8 mouse cellular contexts compared by ENCODE assay signal in genomic region chr17:44778141-44778540, GRCm38 (mm10). TPM values are rescaled to one million over a fixed set of nuclear protein-coding genes. Genes with fewer than 3 reads are reported as not detected.
DNase-seq lines count a peak whose midpoint lies in the region; ATAC-seq and TF ChIP-seq lines count a peak whose summit lies in the region.

No protein-coding gene starts in this region.

- DNase-seq in heart, postnatal 0 days (ENCODE audit: low spot score), result no peak
- no peak for DNase-seq in heart, adult 9 months (ENCODE audit: low spot score in 2 of 2)
- no peak for DNase-seq in thymus, adult 2 months
- DNase-seq in c-Kit-positive CD71-positive TER-119-positive erythroid progenitor cells, embryonic 14.5 days (ENCODE audit: low spot score), result no peak

- H3K4me1 ChIP-seq in heart, postnatal 0 days (ENCODE audit: control insufficient read depth, insufficient read depth), result no peaks in the 10 kb centered on the region; the same call in 1 of the 2 replicates
- peaks cover 27% of the 10 kb centered on the region for H3K4me1 ChIP-seq in bone marrow macrophage, adult 2 months (ENCODE audit: control insufficient read depth, insufficient read depth, low read length)
- H3K4me1 ChIP-seq in hindbrain, embryonic 15.5 days (replicated peaks), result peaks cover 12% of the 10 kb centered on the region
- peaks cover 6% of the 10 kb centered on the region for H3K4me1 ChIP-seq in midbrain, embryonic 16.5 days (ENCODE audit: control insufficient read depth, insufficient read depth, low read length)
- no peaks in the 10 kb centered on the region for H3K4me1 ChIP-seq in thymus, adult 2 months (replicated peaks; ENCODE audit: control insufficient read depth, insufficient read depth, low read length)

- no peak overlapping the region for H3K9ac ChIP-seq in heart, postnatal 0 days (replicated peaks; ENCODE audit: low read depth, low read length)
- peak overlapping the region; percentile 96 for H3K9ac ChIP-seq in hindbrain, embryonic 15.5 days
- H3K9ac ChIP-seq in midbrain, embryonic 16.5 days (ENCODE audit: low read depth, low read length), result peak overlapping the region; percentile 97; the same call in 1 of the 2 replicates

- H3K27ac ChIP-seq in heart, postnatal 0 days (ENCODE audit: low read depth), result no peak overlapping the region
- H3K27ac ChIP-seq in bone marrow macrophage, adult 2 months (ENCODE audit: insufficient read depth, low read depth, low read length), result no peak overlapping the region
- H3K27ac ChIP-seq in hindbrain, embryonic 15.5 days (replicated peaks), result 0 out of 2 replicates have a peak overlapping the region, but pooled peaks have one; percentile 96
- no peak overlapping the region for H3K27ac ChIP-seq in midbrain, embryonic 16.5 days (ENCODE audit: low read length)
- H3K27ac ChIP-seq in thymus, adult 2 months (ENCODE audit: control insufficient read depth, insufficient read depth, low read length), result no peak overlapping the region

- TF ChIP-seq EP300 in heart, postnatal 0 days (IDR thresholded peaks at IDR 0.05; ENCODE audit: low read depth), result no peak

- ATAC-seq in heart, postnatal 0 days (ENCODE audit: insufficient read depth, low read depth), result no peak
- no peak for ATAC-seq in hindbrain, embryonic 15.5 days (ENCODE audit: low FRiP score, low read depth)
- no peak for ATAC-seq in midbrain, embryonic 16.5 days
- no peak for ATAC-seq in granulocyte monocyte progenitor cell, adult 5-6 weeks (replicated peaks; ENCODE audit: poor library complexity, severe bottlenecking)

- H3K4me2 ChIP-seq in heart, postnatal 0 days (ENCODE audit: low read depth, low read length), result peak overlapping the region; percentile 82
- H3K4me2 ChIP-seq in hindbrain, embryonic 15.5 days, result peak overlapping the region; percentile 80
- H3K4me2 ChIP-seq in midbrain, embryonic 16.5 days (ENCODE audit: low read length), result peak overlapping the region; percentile 72

- TF ChIP-seq CTCF in heart, postnatal 0 days (IDR thresholded peaks at IDR 0.05; ENCODE audit: low read depth), result no peak
- no peak for TF ChIP-seq CTCF in bone marrow macrophage, adult 2 months (IDR thresholded peaks at IDR 0.05; ENCODE audit: low read depth, low read length)
- no peak for TF ChIP-seq CTCF in thymus, adult 2 months (IDR thresholded peaks at IDR 0.05; ENCODE audit: borderline replicate concordance, control insufficient read depth, extremely low read depth, insufficient read depth, low read length, poor library complexity)

- H3K27me3 ChIP-seq in heart, postnatal 0 days (ENCODE audit: control insufficient read depth, insufficient read depth, low read length), result no peaks in the 10 kb centered on the region
- H3K27me3 ChIP-seq in hindbrain, embryonic 15.5 days, result no peaks in the 10 kb centered on the region
- H3K27me3 ChIP-seq in midbrain, embryonic 16.5 days (ENCODE audit: control insufficient read depth, insufficient read depth, low read depth, low read length), result no peaks in the 10 kb centered on the region
- H3K27me3 ChIP-seq in thymus, adult 2 months (ENCODE audit: control insufficient read depth, insufficient read depth, low read length), result no peaks in the 10 kb centered on the region

- TF ChIP-seq POLR2A in bone marrow macrophage, adult 2 months (IDR thresholded peaks at IDR 0.05; ENCODE audit: borderline replicate concordance, low read depth, low read length), result no peak
- TF ChIP-seq POLR2A in thymus, adult 2 months (IDR thresholded peaks at IDR 0.05; ENCODE audit: control insufficient read depth, extremely low read depth, insufficient read depth, low read length, poor library complexity), result no peak

- 69% methylated on average over 5 of the region's 5 CpGs for WGBS in heart, postnatal 0 days
- 62% methylated on average over 5 of the region's 5 CpGs for WGBS in hindbrain, embryonic 15.5 days
- 69% methylated on average over 5 of the region's 5 CpGs for WGBS in midbrain, embryonic 16.5 days
- 84% methylated on average over 5 of the region's 5 CpGs for WGBS in thymus, adult 2 months

- peak overlapping the region; percentile 95; the same call in 1 of the 2 replicates for H3K4me3 ChIP-seq in heart, postnatal 0 days (ENCODE audit: low read depth, low read length)
- peak overlapping the region; percentile 36; the same call in 1 of the 2 replicates for H3K4me3 ChIP-seq in bone marrow macrophage, adult 2 months (ENCODE audit: insufficient read depth, low read length)
- H3K4me3 ChIP-seq in hindbrain, embryonic 15.5 days, result peak overlapping the region; percentile 94
- peak overlapping the region; percentile 89 for H3K4me3 ChIP-seq in midbrain, embryonic 16.5 days (ENCODE audit: low read depth, low read length)
- H3K4me3 ChIP-seq in thymus, adult 2 months (ENCODE audit: control insufficient read depth, insufficient read depth, low read length), result no peak overlapping the region

- no peaks in the 10 kb centered on the region for H3K36me3 ChIP-seq in heart, postnatal 0 days (replicated peaks; ENCODE audit: control insufficient read depth, insufficient read depth, low read length)
- no peaks in the 10 kb centered on the region for H3K36me3 ChIP-seq in hindbrain, embryonic 15.5 days
- H3K36me3 ChIP-seq in midbrain, embryonic 16.5 days (ENCODE audit: control insufficient read depth, insufficient read depth, low read length), result no peaks in the 10 kb centered on the region
- no peaks in the 10 kb centered on the region for H3K36me3 ChIP-seq in thymus, adult 2 months (ENCODE audit: control insufficient read depth, insufficient read depth, low read length)

- no peaks in the 10 kb centered on the region for H3K9me3 ChIP-seq in heart, postnatal 0 days (replicated peaks; ENCODE audit: control insufficient read depth, low read length)
- H3K9me3 ChIP-seq in hindbrain, embryonic 15.5 days, result no peaks in the 10 kb centered on the region
- H3K9me3 ChIP-seq in midbrain, embryonic 16.5 days (replicated peaks; ENCODE audit: control insufficient read depth, low read length, poor library complexity, severe bottlenecking), result no peaks in the 10 kb centered on the region

RNA-seq across cellular contexts. Expression of gene Supt3, which starts 1.2 kb away (rescaled TPM):
- 4.3 and 7.2 TPM in 2 replicates for total RNA-seq in heart, postnatal 0 days (2014; rRNA removed; ENCODE audit: low replicate concordance)
- 19.5 and 20.0 TPM in 2 replicates for polyA plus RNA-seq in heart, postnatal 0 days (2015; fragmentation: Nextera tagmentation; extraction: Ambion mirVana)
- polyA plus RNA-seq in bone marrow macrophage, adult 2 months (2012; ENCODE audit: insufficient read depth, insufficient read length, missing spikeins), result 14.5 and 15.4 TPM in 2 replicates
- polyA plus RNA-seq in hindbrain, embryonic 15.5 days (2015; fragmentation: Nextera tagmentation; extraction: Ambion mirVana), result 21.2 and 24.1 TPM in 2 replicates
- polyA plus RNA-seq in midbrain, embryonic 16.5 days (2015; fragmentation: Nextera tagmentation; extraction: Ambion mirVana), result 20.6 and 21.8 TPM in 2 replicates
- polyA plus RNA-seq in thymus, adult 2 months (2012; rRNA removed), result 4.5 and 4.8 TPM in 2 replicates
- 27.0 and 27.8 TPM in 2 replicates for total RNA-seq in granulocyte monocyte progenitor cell, adult 5-6 weeks (2014; fragmentation: Nextera tagmentation)
- 13.5 and 17.0 TPM in 2 replicates for total RNA-seq in granulocyte monocyte progenitor cell, adult 5-6 weeks (2017)

RNA-seq across cellular contexts. Expression of gene Runx2, which starts 36.5 kb away (rescaled TPM):
- total RNA-seq in heart, postnatal 0 days (2014; rRNA removed; ENCODE audit: low replicate concordance), result 0.08 TPM in 1 of 2 replicates, not detected in the other
- polyA plus RNA-seq in heart, postnatal 0 days (2015; fragmentation: Nextera tagmentation; extraction: Ambion mirVana), result 0.04 and 0.10 TPM in 2 replicates
- polyA plus RNA-seq in bone marrow macrophage, adult 2 months (2012; ENCODE audit: insufficient read depth, insufficient read length, missing spikeins), result 4.0 and 7.9 TPM in 2 replicates
- polyA plus RNA-seq in hindbrain, embryonic 15.5 days (2015; fragmentation: Nextera tagmentation; extraction: Ambion mirVana), result 0.41 and 0.55 TPM in 2 replicates
- polyA plus RNA-seq in midbrain, embryonic 16.5 days (2015; fragmentation: Nextera tagmentation; extraction: Ambion mirVana), result 0.30 and 0.53 TPM in 2 replicates
- 6.7 and 8.8 TPM in 2 replicates for polyA plus RNA-seq in thymus, adult 2 months (2012; rRNA removed)
- total RNA-seq in granulocyte monocyte progenitor cell, adult 5-6 weeks (2014; fragmentation: Nextera tagmentation), result 36.0 and 49.8 TPM in 2 replicates
- 7.9 and 12.3 TPM in 2 replicates for total RNA-seq in granulocyte monocyte progenitor cell, adult 5-6 weeks (2017)
